Mouse (Mus musculus) R1 (cell line): ENCODE data around the gene Dnph1.

Experiments
- DNase-seq: peaks from one replicate; pipeline ENCODE4 v3.0.0-alpha.2; 2018; ENCODE audit warnings: low read depth, low spot score

Gene Dnph1

GRCm38 (mm10) chr17:46502775-46503174 is 6.3 kb downstream of the Dnph1 start:
- no peak for DNase-seq

- no peak for DNase-seq
Observed at GRCm38 (mm10) chr17:46503847-46504638, 7.5 kb downstream of the Dnph1 start.

- DNase-seq = no peak
Observed at GRCm38 (mm10) chr17:46505617-46506016, 9.1 kb downstream of the Dnph1 start.

GRCm38 (mm10) chr17:46511059-46511710 is 14.7 kb downstream of the Dnph1 start:
- peak; percentile 82 for DNase-seq

- DNase-seq = no peak
Observed at GRCm38 (mm10) chr17:46513329-46513728, 16.8 kb downstream of the Dnph1 start.

GRCm38 (mm10) chr17:46519971-46520370 is 23.5 kb downstream of the Dnph1 start:
- no peak for DNase-seq

GRCm38 (mm10) chr17:46520385-46520979 is 24.0 kb downstream of the Dnph1 start:
- DNase-seq = peak; percentile 33

GRCm38 (mm10) chr17:46521174-46521573 is 24.7 kb downstream of the Dnph1 start:
- DNase-seq = no peak

GRCm38 (mm10) chr17:46521963-46522668 is 25.6 kb downstream of the Dnph1 start:
- DNase-seq = peak; percentile 68

GRCm38 (mm10) chr17:46525065-46525464 is 28.6 kb downstream of the Dnph1 start:
- DNase-seq = no peak

GRCm38 (mm10) chr17:46525579-46526307 is 29.2 kb downstream of the Dnph1 start:
- peak; percentile 86 for DNase-seq

GRCm38 (mm10) chr17:46543661-46544060 is 47.1 kb downstream of the Dnph1 start:
- no peak for DNase-seq

GRCm38 (mm10) chr17:46545813-46546564 is 49.5 kb downstream of the Dnph1 start, which contains the start of gene Cul9:
Gene Cul9 (minus strand): TSS chr17:46546388.
- DNase-seq = peak; percentile 45

GRCm38 (mm10) chr17:46546591-46546990 is 50.1 kb downstream of the Dnph1 start:
- no peak for DNase-seq

- peak; percentile 73 for DNase-seq
Observed at GRCm38 (mm10) chr17:46546995-46547394, 50.5 kb downstream of the Dnph1 start.

GRCm38 (mm10) chr17:46547923-46548322 is 51.4 kb downstream of the Dnph1 start:
- peak; percentile 63 for DNase-seq

- no peak for DNase-seq
Observed at GRCm38 (mm10) chr17:46548741-46549140, 52.2 kb downstream of the Dnph1 start.

- peak; percentile 71 for DNase-seq
Observed at GRCm38 (mm10) chr17:46549193-46549592, 52.7 kb downstream of the Dnph1 start.
